Mouse (Mus musculus): Measurements from ENCODE around the gene Creb5.

Creb5 gene

GRCm38 (mm10) chr6:53643481-53643880, 356.4 kb downstream of the Creb5 start:
- DNase-seq (ENCODE audit: low spot score): no peak

GRCm38 (mm10) chr6:53644056-53644455, 357.0 kb downstream of the Creb5 start:
- no peak for DNase-seq (ENCODE audit: low spot score)

GRCm38 (mm10) chr6:53644971-53645370, 357.9 kb downstream of the Creb5 start:
- no peak for DNase-seq (ENCODE audit: low spot score)

- no peak for DNase-seq (ENCODE audit: low spot score)
These were observed 362.7 kb downstream of the Creb5 start for GRCm38 (mm10) chr6:53649782-53650181.

GRCm38 (mm10) chr6:53652691-53653090, 365.6 kb downstream of the Creb5 start:
- no peak for DNase-seq (ENCODE audit: low spot score)

- no peak for DNase-seq (ENCODE audit: low spot score)
These were observed 366.8 kb downstream of the Creb5 start for GRCm38 (mm10) chr6:53653706-53654360.

GRCm38 (mm10) chr6:53654361-53654824, 367.3 kb downstream of the Creb5 start:
- no peak for DNase-seq (ENCODE audit: low spot score)

- DNase-seq (ENCODE audit: low spot score): no peak
These were observed 369.4 kb downstream of the Creb5 start for GRCm38 (mm10) chr6:53656466-53656865.

GRCm38 (mm10) chr6:53657483-53657882, 370.4 kb downstream of the Creb5 start:
- DNase-seq (ENCODE audit: low spot score): no peak

GRCm38 (mm10) chr6:53662858-53663833, 376.1 kb downstream of the Creb5 start:
- no peak for DNase-seq (ENCODE audit: low spot score)

- no peak for DNase-seq (ENCODE audit: low spot score)
These were observed 377.7 kb downstream of the Creb5 start for GRCm38 (mm10) chr6:53664759-53665158.

- no peak for DNase-seq (ENCODE audit: low spot score)
These were observed 379.4 kb downstream of the Creb5 start for GRCm38 (mm10) chr6:53666503-53666902.

GRCm38 (mm10) chr6:53678307-53678706, 391.2 kb downstream of the Creb5 start:
- no peak for DNase-seq (ENCODE audit: low spot score)

GRCm38 (mm10) chr6:53680046-53680445, 393.0 kb downstream of the Creb5 start:
- DNase-seq (ENCODE audit: low spot score): no peak

- no peak for DNase-seq (ENCODE audit: low spot score)
These were observed 397.3 kb downstream of the Creb5 start for GRCm38 (mm10) chr6:53684416-53684815.

GRCm38 (mm10) chr6:53685323-53685722, 398.3 kb downstream of the Creb5 start:
- DNase-seq (ENCODE audit: low spot score): no peak

GRCm38 (mm10) chr6:53688762-53689477, 401.9 kb downstream of the Creb5 start:
- no peak for DNase-seq (ENCODE audit: low spot score)

- DNase-seq (ENCODE audit: low spot score): no peak
These were observed 403.9 kb downstream of the Creb5 start for GRCm38 (mm10) chr6:53691006-53691405.

- DNase-seq (ENCODE audit: low spot score): no peak
These were observed 408.1 kb downstream of the Creb5 start for GRCm38 (mm10) chr6:53695216-53695615.

GRCm38 (mm10) chr6:53696471-53696870, 409.4 kb downstream of the Creb5 start:
- no peak for DNase-seq (ENCODE audit: low spot score)

- DNase-seq (ENCODE audit: low spot score): no peak
These were observed 409.9 kb downstream of the Creb5 start for GRCm38 (mm10) chr6:53696921-53697320.

GRCm38 (mm10) chr6:53698128-53698749, 411.2 kb downstream of the Creb5 start:
- no peak for DNase-seq (ENCODE audit: low spot score)
